Mouse (Mus musculus) gastrocnemius, postnatal 10 days (tissue): Measurements from ENCODE around the gene Ppfia3. TPM values are rescaled to one million over a fixed set of nuclear protein-coding genes. Genes with fewer than 3 reads are reported as not detected.
A peak's percentile ranks its signal among the peaks of the same experiment; 100 is the strongest.

Source experiments
- DNase-seq: peaks from one replicate; pipeline ENCODE4 v3.0.0; 2021; ENCODE audit warnings: mixed read lengths
- total RNA-seq, 2 experiments: library from RNA; stranded (reverse); gene quantifications; 2 replicates each; pipeline ENCODE4 v1.2.3; 2021

Ppfia3 gene
- total RNA-seq, 2 experiments from 2014 or later, result 0.89 to 0.97 TPM

GRCm38 (mm10) chr7:45312686-45313453 lies 53.9 kb downstream of the Ppfia3 start:
- no peak for DNase-seq

- DNase-seq, result no peak
Observed at GRCm38 (mm10) chr7:45312023-45312422, 54.8 kb downstream of the Ppfia3 start.

GRCm38 (mm10) chr7:45309455-45309854 lies 57.4 kb downstream of the Ppfia3 start:
- DNase-seq, result peak; percentile 67

GRCm38 (mm10) chr7:45308551-45309240 lies 58.1 kb downstream of the Ppfia3 start:
- no peak for DNase-seq

GRCm38 (mm10) chr7:45305275-45305674 lies 61.5 kb downstream of the Ppfia3 start:
- peak; percentile 68 for DNase-seq

GRCm38 (mm10) chr7:45304869-45305268 lies 62.0 kb downstream of the Ppfia3 start:
- no peak for DNase-seq

GRCm38 (mm10) chr7:45302626-45303025 lies 64.2 kb downstream of the Ppfia3 start:
- no peak for DNase-seq

- peak; percentile 68 for DNase-seq
Observed at GRCm38 (mm10) chr7:45300270-45300669, 66.5 kb downstream of the Ppfia3 start.

- peak; percentile 56 for DNase-seq
Observed at GRCm38 (mm10) chr7:45299752-45300151, 67.1 kb downstream of the Ppfia3 start.

GRCm38 (mm10) chr7:45297563-45297962 lies 69.3 kb downstream of the Ppfia3 start:
- DNase-seq, result no peak

- no peak for DNase-seq
Observed at GRCm38 (mm10) chr7:45296626-45297025, 70.2 kb downstream of the Ppfia3 start.

Other genes with a start within 250 kb of the Ppfia3 start
- gene Rps11, start 242.6 kb downstream of the Ppfia3 start, total RNA-seq, result 100 to 1,000 TPM; 762 to 817 TPM
- gene Rpl13a, start 238.3 kb downstream of the Ppfia3 start, total RNA-seq, result 1,000 to 10,000 TPM; 1,164 to 1,215 TPM
- gene Gm45713, start 230.8 kb downstream of the Ppfia3 start, total RNA-seq, result not detected
- 1 to 10 TPM; 2.3 to 4.3 TPM for gene Flt3l, start 230.6 kb downstream of the Ppfia3 start, total RNA-seq
- 10 to 100 TPM; 46.6 to 48.2 TPM for gene Pih1d1, start 212.7 kb downstream of the Ppfia3 start, total RNA-seq
- gene Aldh16a1, start 212.4 kb downstream of the Ppfia3 start, total RNA-seq, result 10 to 100 TPM; 23.9 to 28.6 TPM
- 1 to 10 TPM; 4.7 to 4.9 TPM for gene Slc17a7, start 203.1 kb downstream of the Ppfia3 start, total RNA-seq
- under 1 TPM; 0.49 to 0.63 TPM for gene Gfy, start 187.4 kb downstream of the Ppfia3 start, total RNA-seq
- gene Pth2, start 186.0 kb downstream of the Ppfia3 start, total RNA-seq, result not detected
- gene Ccdc155, start 162.1 kb downstream of the Ppfia3 start, total RNA-seq, result 1 to 10 TPM; 2.5 to 2.8 TPM
- not detected for gene Dkkl1, start 154.9 kb downstream of the Ppfia3 start, total RNA-seq
- 10 to 100 TPM; 15.6 to 25.9 TPM for gene Tead2, start 151.3 kb downstream of the Ppfia3 start, total RNA-seq
- 1 to 10 TPM; 1.8 to 3.4 TPM for gene Cd37, start 127.9 kb downstream of the Ppfia3 start, total RNA-seq
- gene Slc6a16, start 125.9 kb downstream of the Ppfia3 start, total RNA-seq, result not detected
- not detected for gene Slc6a21, start 89.5 kb downstream of the Ppfia3 start, total RNA-seq
- 10 to 100 TPM; 25.5 to 35.2 TPM for gene Trpm4, start 33.2 kb downstream of the Ppfia3 start, total RNA-seq
- 100 to 1,000 TPM; 579 to 609 TPM for gene Hrc, start 31.7 kb downstream of the Ppfia3 start, total RNA-seq
- 1 to 10 TPM; 1.9 to 2.0 TPM for gene Lin7b, start 3.6 kb upstream of the Ppfia3 start, total RNA-seq
- gene Snrnp70, start 28.7 kb upstream of the Ppfia3 start, total RNA-seq, result 100 to 1,000 TPM; 123 to 156 TPM
- gene Kcna7, start 38.6 kb upstream of the Ppfia3 start, total RNA-seq, result 10 to 100 TPM; 25.4 to 29.6 TPM
- 1 to 10 TPM; 1.4 to 1.8 TPM for gene Ntf5, start 46.7 kb upstream of the Ppfia3 start, total RNA-seq
- gene Lhb, start 53.8 kb upstream of the Ppfia3 start, total RNA-seq, result not detected
- 100 to 1,000 TPM; 142 to 150 TPM for gene Gys1, start 67.8 kb upstream of the Ppfia3 start, total RNA-seq
- gene Ruvbl2, start 71.1 kb upstream of the Ppfia3 start, total RNA-seq, result 10 to 100 TPM; 29.4 to 36.9 TPM
- 100 to 1,000 TPM; 173 to 194 TPM for gene Ftl1, start 92.9 kb upstream of the Ppfia3 start, total RNA-seq
- gene Bax, start 99.9 kb upstream of the Ppfia3 start, total RNA-seq, result 10 to 100 TPM; 29.4 to 29.6 TPM
- not detected for gene Tulp2, start 114.9 kb upstream of the Ppfia3 start, total RNA-seq
- 1 to 10 TPM; 3.8 to 6.4 TPM for gene Gm45808, start 119.8 kb upstream of the Ppfia3 start, total RNA-seq
- gene Dhdh, start 121.8 kb upstream of the Ppfia3 start, total RNA-seq, result 1 to 10 TPM; 8.8 to 9.5 TPM
- gene Nucb1, start 143.4 kb upstream of the Ppfia3 start, total RNA-seq, result 100 to 1,000 TPM; 121 to 137 TPM
- 10 to 100 TPM; 16.3 to 16.9 TPM for gene Ppp1r15a, start 159.2 kb upstream of the Ppfia3 start, total RNA-seq
- gene Plekha4, start 159.3 kb upstream of the Ppfia3 start, total RNA-seq, result 10 to 100 TPM; 14.8 to 16.3 TPM
- under 1 TPM in 1 of 2 experiments, not detected in 1; 0.19 TPM for gene Hsd17b14, start 187.9 kb upstream of the Ppfia3 start, total RNA-seq
- gene Bcat2, start 203.1 kb upstream of the Ppfia3 start, total RNA-seq, result 10 to 100 TPM; 24.0 to 25.2 TPM
- not detected for gene Fgf21, start 248.5 kb upstream of the Ppfia3 start, total RNA-seq